Mouse (Mus musculus): ENCODE data around the gene Fkrp. TPM values are rescaled to one million over a fixed set of nuclear protein-coding genes. Genes with fewer than 3 reads are reported as not detected.

The Fkrp gene
- polyA plus RNA-seq, 1 experiment from 2014 or later: 8.7 TPM

GRCm38 (mm10) chr7:16808647-16809046 lies 7.9 kb downstream of the Fkrp start:
- no peak for DNase-seq
- Histone ChIP-seq H3K9ac (replicated peaks) (no peak overlapping the region), H3K27me3 (ENCODE audit: insufficient read depth, low read length) (no peaks in the 10 kb centered on the region), H3K4me3 (ENCODE audit: low read depth, low read length) (no peak overlapping the region), H3K36me3 (replicated peaks; ENCODE audit: insufficient read depth, low read length) (no peaks in the 10 kb centered on the region; the same call in 1 of the 2 replicates), H3K4me2 (ENCODE audit: low read depth, low read length) (no peak overlapping the region), H3K27ac (ENCODE audit: low read depth) (no peak overlapping the region), H3K4me1 (ENCODE audit: insufficient read depth) (0 out of 2 replicates have a peak, but pooled peaks cover 2% of the 10 kb centered on the region), H3K9me3 (ENCODE audit: low read length) (no peaks in the 10 kb centered on the region)
- 83% methylated on average over 9 of the region's 9 CpGs for WGBS (ENCODE audit: insufficient replicate concordance)
- no peak for ATAC-seq
- TF ChIP-seq CTCF (IDR thresholded peaks at IDR 0.05; ENCODE audit: low read depth) (no peak), EP300 (IDR thresholded peaks at IDR 0.05; ENCODE audit: low read depth) (no peak)

- no peaks in the 10 kb centered on the region for H3K9me3 ChIP-seq (ENCODE audit: low read length)
- H3K27ac ChIP-seq (ENCODE audit: low read depth): no peak overlapping the region
- no peak overlapping the region for H3K4me3 ChIP-seq (ENCODE audit: low read depth, low read length)
- H3K4me1 ChIP-seq (ENCODE audit: insufficient read depth): 0 out of 2 replicates have a peak, but pooled peaks cover 2% of the 10 kb centered on the region
- no peaks in the 10 kb centered on the region for H3K27me3 ChIP-seq (ENCODE audit: insufficient read depth, low read length)
- TF ChIP-seq EP300 (IDR thresholded peaks at IDR 0.05; ENCODE audit: low read depth) (no peak), CTCF (IDR thresholded peaks at IDR 0.05; ENCODE audit: low read depth) (peak; percentile 43)
- no peak overlapping the region for H3K4me2 ChIP-seq (ENCODE audit: low read depth, low read length)
- peak; percentile 45 for DNase-seq
- 84% methylated on average over 9 of the region's 9 CpGs for WGBS (ENCODE audit: insufficient replicate concordance)
- no peak for ATAC-seq
- no peak overlapping the region for H3K9ac ChIP-seq (replicated peaks)
- H3K36me3 ChIP-seq (replicated peaks; ENCODE audit: insufficient read depth, low read length): no peaks in the 10 kb centered on the region; the same call in 1 of the 2 replicates
Measured at GRCm38 (mm10) chr7:16807936-16808335, 8.6 kb downstream of the Fkrp start.

- Histone ChIP-seq H3K4me2 (ENCODE audit: low read depth, low read length) (no peak overlapping the region), H3K27me3 (ENCODE audit: insufficient read depth, low read length) (no peaks in the 10 kb centered on the region), H3K9ac (replicated peaks) (no peak overlapping the region), H3K9me3 (ENCODE audit: low read length) (no peaks in the 10 kb centered on the region), H3K27ac (ENCODE audit: low read depth) (no peak overlapping the region), H3K4me1 (ENCODE audit: insufficient read depth) (no peaks in the 10 kb centered on the region), H3K4me3 (ENCODE audit: low read depth, low read length) (no peak overlapping the region), H3K36me3 (replicated peaks; ENCODE audit: insufficient read depth, low read length) (no peaks in the 10 kb centered on the region)
- TF ChIP-seq EP300 (IDR thresholded peaks at IDR 0.05; ENCODE audit: low read depth) (no peak), CTCF (IDR thresholded peaks at IDR 0.05; ENCODE audit: low read depth) (peak; percentile 82)
- ATAC-seq (no peak), DNase-seq (no peak)
- 30% methylated on average over 8 of the region's 8 CpGs for WGBS (ENCODE audit: insufficient replicate concordance)
Measured at GRCm38 (mm10) chr7:16804409-16805028, 12.0 kb downstream of the Fkrp start.

- TF ChIP-seq CTCF (IDR thresholded peaks at IDR 0.05; ENCODE audit: low read depth): no peak
- TF ChIP-seq EP300 (IDR thresholded peaks at IDR 0.05; ENCODE audit: low read depth): no peak
- Histone ChIP-seq H3K36me3 (replicated peaks; ENCODE audit: insufficient read depth, low read length) (peaks cover 67% of the 10 kb centered on the region), H3K27me3 (ENCODE audit: insufficient read depth, low read length) (no peaks in the 10 kb centered on the region), H3K27ac (ENCODE audit: low read depth) (no peak overlapping the region), H3K4me2 (ENCODE audit: low read depth, low read length) (no peak overlapping the region), H3K9me3 (ENCODE audit: low read length) (no peaks in the 10 kb centered on the region), H3K4me1 (ENCODE audit: insufficient read depth) (peaks cover 6% of the 10 kb centered on the region; the same call in 1 of the 2 replicates), H3K9ac (replicated peaks) (no peak overlapping the region), H3K4me3 (ENCODE audit: low read depth, low read length) (no peak overlapping the region)
- DNase-seq (no peak), ATAC-seq (no peak)
- WGBS (ENCODE audit: insufficient replicate concordance): 96% methylated on average over 5 of the region's 5 CpGs
Measured at GRCm38 (mm10) chr7:16794886-16795285, 21.6 kb downstream of the Fkrp start.

- Histone ChIP-seq H3K27me3 (ENCODE audit: insufficient read depth, low read length) (no peaks in the 10 kb centered on the region), H3K4me1 (ENCODE audit: insufficient read depth) (peaks cover 6% of the 10 kb centered on the region; the same call in 1 of the 2 replicates), H3K9ac (replicated peaks) (no peak overlapping the region), H3K27ac (ENCODE audit: low read depth) (0 out of 2 replicates have a peak overlapping the region, but pooled peaks have one; percentile 1), H3K36me3 (replicated peaks; ENCODE audit: insufficient read depth, low read length) (peaks cover 70% of the 10 kb centered on the region), H3K4me2 (ENCODE audit: low read depth, low read length) (peak overlapping the region; percentile 38), H3K9me3 (ENCODE audit: low read length) (no peaks in the 10 kb centered on the region), H3K4me3 (ENCODE audit: low read depth, low read length) (peak overlapping the region; percentile 19; the same call in 1 of the 2 replicates)
- DNase-seq: no peak
- 80% methylated on average over 19 of the region's 19 CpGs for WGBS (ENCODE audit: insufficient replicate concordance)
- ATAC-seq: peak; percentile 24; the same call in 1 of the 2 replicates
- no peak for TF ChIP-seq CTCF (IDR thresholded peaks at IDR 0.05; ENCODE audit: low read depth)
- TF ChIP-seq EP300 (IDR thresholded peaks at IDR 0.05; ENCODE audit: low read depth): no peak
Measured at GRCm38 (mm10) chr7:16793010-16793725, 23.4 kb downstream of the Fkrp start.

- no peak overlapping the region for H3K4me2 ChIP-seq (ENCODE audit: low read depth, low read length)
- peaks cover 70% of the 10 kb centered on the region for H3K36me3 ChIP-seq (replicated peaks; ENCODE audit: insufficient read depth, low read length)
- H3K4me3 ChIP-seq (ENCODE audit: low read depth, low read length): no peak overlapping the region
- H3K4me1 ChIP-seq (ENCODE audit: insufficient read depth): peaks cover 6% of the 10 kb centered on the region; the same call in 1 of the 2 replicates
- H3K27me3 ChIP-seq (ENCODE audit: insufficient read depth, low read length): no peaks in the 10 kb centered on the region
- H3K27ac ChIP-seq (ENCODE audit: low read depth): 0 out of 2 replicates have a peak overlapping the region, but pooled peaks have one; percentile 1
- TF ChIP-seq EP300 (IDR thresholded peaks at IDR 0.05; ENCODE audit: low read depth): no peak
- TF ChIP-seq CTCF (IDR thresholded peaks at IDR 0.05; ENCODE audit: low read depth): no peak
- DNase-seq: peak; percentile 33
- WGBS (ENCODE audit: insufficient replicate concordance): 66% methylated on average over 5 of the region's 5 CpGs
- H3K9ac ChIP-seq (replicated peaks): no peak overlapping the region
- no peaks in the 10 kb centered on the region for H3K9me3 ChIP-seq (ENCODE audit: low read length)
- ATAC-seq: peak; percentile 84
Measured at GRCm38 (mm10) chr7:16792316-16792715, 24.2 kb downstream of the Fkrp start.

Data from liver, postnatal 0 days (tissue).